7 mouse cellular contexts compared by ENCODE assay signal in genomic region chr5:129500722-129501634, GRCm38 (mm10). TPM values are rescaled to one million over a fixed set of nuclear protein-coding genes. Genes with fewer than 3 reads are reported as not detected.
A peak's percentile ranks its signal among the peaks of the same experiment; 100 is the strongest.
DNase-seq lines count a peak whose midpoint lies in the region; ATAC-seq lines count a peak whose summit lies in the region.

Sfswap (plus strand) TSS chr5:129501221.

- H3K36me3 ChIP-seq in intestine, embryonic 15.5 days, result peaks cover 13% of the 10 kb centered on the region
- peaks cover 29% of the 10 kb centered on the region for H3K36me3 ChIP-seq in midbrain, embryonic 10.5 days

- peaks cover 3% of the 10 kb centered on the region; the same call in 1 of the 2 replicates for H3K27me3 ChIP-seq in intestine, embryonic 15.5 days (replicated peaks)
- H3K27me3 ChIP-seq in midbrain, embryonic 10.5 days (ENCODE audit: low read depth, poor library complexity, severe bottlenecking), result peaks cover 5% of the 10 kb centered on the region; the same call in 1 of the 2 replicates

- H3K9me3 ChIP-seq in intestine, embryonic 15.5 days, result no peaks in the 10 kb centered on the region
- H3K9me3 ChIP-seq in midbrain, embryonic 10.5 days (replicated peaks), result no peaks in the 10 kb centered on the region

- H3K9ac ChIP-seq in intestine, embryonic 15.5 days, result peak within 1 kb of the TSS; percentile 79

- peaks cover 6% of the 10 kb centered on the region for H3K4me1 ChIP-seq in intestine, embryonic 15.5 days (replicated peaks)
- H3K4me1 ChIP-seq in midbrain, embryonic 10.5 days, result peaks cover 22% of the 10 kb centered on the region

- DNase-seq in adrenal gland, adult (ENCODE audit: inconsistent age in 2 of 2, low spot score in 1 of 2), result peak; percentile 85 to 97
- DNase-seq in embryo, embryonic 10.5 days (ENCODE audit: low spot score), result peak; percentile 88
- peak; percentile 60 to 84 for DNase-seq in gastrocnemius, postnatal 36 days
- peak; percentile 85 to 89 for DNase-seq in left cerebral cortex, postnatal 25 days (ENCODE audit: low spot score in 2 of 2)
- DNase-seq in midbrain, embryonic 10.5 days (ENCODE audit: low spot score), result peak; percentile 82
- DNase-seq in right cerebral cortex, postnatal 4 days, result peak; percentile 80

- WGBS in intestine, embryonic 15.5 days, result under 1% methylated on average over 66 of the region's 66 CpGs
- WGBS in midbrain, embryonic 10.5 days, result under 1% methylated on average over 66 of the region's 66 CpGs

- H3K4me3 ChIP-seq in intestine, embryonic 15.5 days (replicated peaks), result peak within 1 kb of the TSS; percentile 99
- H3K4me3 ChIP-seq in midbrain, embryonic 10.5 days, result peak within 1 kb of the TSS; percentile 100

- peak within 1 kb of the TSS; percentile 84 for H3K27ac ChIP-seq in intestine, embryonic 15.5 days
- peak within 1 kb of the TSS; percentile 96 for H3K27ac ChIP-seq in midbrain, embryonic 10.5 days (replicated peaks)

- ATAC-seq in intestine, embryonic 15.5 days, result peak; percentile 87

- intact Hi-C loops in gastrocnemius, postnatal 36 days (cut with DNase I), result loop anchor here (5.0 kb wide), 1 partner anchor 484 kb away; no protein-coding TSS in a partner anchor
- intact Hi-C loops in left cerebral cortex, postnatal 25 days (cut with DNase I), result loop anchor here (5.0 kb wide), 1 partner anchor 84 kb away; no protein-coding TSS in a partner anchor

- peak within 1 kb of the TSS; percentile 86 for H3K4me2 ChIP-seq in intestine, embryonic 15.5 days (replicated peaks)

RNA-seq across cellular contexts. Expression of gene Sfswap, which starts in this region (rescaled TPM):
- 10 to 100 TPM; 23.8 to 24.6 TPM for total RNA-seq in gastrocnemius, postnatal 36 days (2021)
- polyA plus RNA-seq in intestine, embryonic 15.5 days (2015; fragmentation: Nextera tagmentation; extraction: Ambion mirVana), result 29.2 and 32.5 TPM in 2 replicates
- 100 to 1,000 TPM in 1 of 2 experiments, 10 to 100 TPM in 1; 88.9 to 103 TPM for total RNA-seq in left cerebral cortex, postnatal 25 days (2021)
- polyA plus RNA-seq in midbrain, embryonic 10.5 days (2016; fragmentation: Nextera tagmentation; extraction: Ambion mirVana), result 35.1 and 40.8 TPM in 2 replicates

Comparison
In these comparisons a context has a peak if more than half of its experiments do, and no peak if none do; other contexts are left out.
1. Peak in every context shown above with its lines: DNase-seq, ATAC-seq, H3K4me3 ChIP-seq and H3K27ac ChIP-seq.